Mouse (Mus musculus) MEL (cell line): ENCODE results near the gene Snx7. TPM values are rescaled to one million over a fixed set of nuclear protein-coding genes. Genes with fewer than 3 reads are reported as not detected.

ENCODE experiments used
- DNase-seq: peaks from one replicate; pipeline ENCODE4 v3.0.0; 2011; ENCODE audit warnings: low read depth, low spot score
- H3K27ac ChIP-seq: 2 replicates; pipeline ENCODE4 v1.5.1; 2012; ENCODE audit warnings: low read depth, mild to moderate bottlenecking, control low read depth, low read length, moderate library complexity; ENCODE audit not compliant: control insufficient read depth
- H3K27me3 ChIP-seq, 2 experiments: fragments of 150-350 bp in 1 of 2; sonication (generic) in 1 of 2; 2 replicates each; pipeline ENCODE4 v1.6.1; 2012; ENCODE audit warnings: low read length in 2 of 2, mild to moderate bottlenecking in 2 of 2, improper control_type of control experiment in 1 of 2, moderate library complexity in 1 of 2; ENCODE audit not compliant: insufficient read depth in 2 of 2, control insufficient read depth in 1 of 2
- H3K36me3 ChIP-seq, 2 experiments: 2 replicates each; pipeline ENCODE4 v1.6.1; 2012 to 2014; ENCODE audit warnings: low read length in 2 of 2, improper control_type of control experiment in 1 of 2, inconsistent platforms in 1 of 2, mild to moderate bottlenecking in 1 of 2; ENCODE audit not compliant: insufficient read depth in 2 of 2, control insufficient read depth in 1 of 2
- H3K4me1 ChIP-seq, 2 experiments: fragments of 150-350 bp in 1 of 2; sonication (generic) in 1 of 2; 2 replicates each; pipeline ENCODE4 v1.6.1; 2012; ENCODE audit warnings: low read length in 2 of 2, improper control_type of control experiment in 1 of 2, mild to moderate bottlenecking in 1 of 2; ENCODE audit not compliant: insufficient read depth in 2 of 2, control insufficient read depth in 1 of 2
- H3K4me3 ChIP-seq, 2 experiments: fragments of 150-350 bp in 1 of 2; sonication (generic) in 1 of 2; 2 replicates each; pipeline ENCODE4 v1.5.1; 2012; ENCODE audit warnings: low read depth in 2 of 2, low read length in 2 of 2, mild to moderate bottlenecking in 2 of 2, moderate library complexity in 2 of 2, control low read depth in 1 of 2, improper control_type of control experiment in 1 of 2; ENCODE audit not compliant: control insufficient read depth in 1 of 2, insufficient read depth in 1 of 2
- H3K79me2 ChIP-seq: 2 replicates; pipeline ENCODE4 v1.6.1; 2012; ENCODE audit warnings: mild to moderate bottlenecking, low read length, moderate library complexity; ENCODE audit not compliant: control insufficient read depth, poor library complexity, insufficient read depth
- H3K9ac ChIP-seq: 2 replicates; pipeline ENCODE4 v1.6.1; 2012; ENCODE audit warnings: low read depth, mild to moderate bottlenecking, control low read depth, low read length, moderate library complexity; ENCODE audit not compliant: control insufficient read depth, poor library complexity, severe bottlenecking
- H3K9me3 ChIP-seq: fragments of 150-350 bp; sonication (generic); replicated peaks from 2 replicates; pipeline ENCODE4 v1.6.1; 2012; ENCODE audit warnings: mild to moderate bottlenecking, low read length, improper control_type of control experiment, moderate library complexity; ENCODE audit not compliant: insufficient read depth
- BHLHE40 ChIP-seq: IDR thresholded peaks from 2 replicates; pipeline ENCODE4 v1.6.1; 2012; ENCODE audit warnings: low read depth, mild to moderate bottlenecking, inconsistent platforms, low read length, improper control_type of control experiment, borderline replicate concordance
- CHD2 ChIP-seq: IDR thresholded peaks from 2 replicates; pipeline ENCODE4 v1.6.1; 2011; ENCODE audit warnings: low read length, improper control_type of control experiment
- CTCF ChIP-seq, 3 experiments: IDR thresholded peaks in 2 of 3; conservative IDR thresholded peaks in 1 of 3; 2 replicates each; pipeline ENCODE4 v1.5.1; 2011 to 2012; ENCODE audit warnings: low read length in 3 of 3, low read depth in 2 of 3, mild to moderate bottlenecking in 2 of 3, improper control_type of control experiment in 1 of 3, inconsistent platforms in 1 of 3, mixed read lengths in 1 of 3, moderate library complexity in 1 of 3; ENCODE audit not compliant: control insufficient read depth in 1 of 3, insufficient read depth in 1 of 3, poor library complexity in 1 of 3, severe bottlenecking in 1 of 3
- E2F4 ChIP-seq: IDR thresholded peaks from 2 replicates; pipeline ENCODE4 v1.6.1; 2011; ENCODE audit warnings: low read depth, low read length, improper control_type of control experiment, borderline replicate concordance
- EP300 ChIP-seq, 2 experiments: IDR thresholded peaks; 2 replicates each; pipeline ENCODE4 v1.6.1; 2011; ENCODE audit warnings: improper control_type of control experiment in 2 of 2, low read length in 2 of 2, low read depth in 1 of 2, mild to moderate bottlenecking in 1 of 2
- ETS1 ChIP-seq: IDR thresholded peaks from 2 replicates; pipeline ENCODE4 v1.6.1; 2012; ENCODE audit warnings: low read depth, mild to moderate bottlenecking, inconsistent platforms, low read length, improper control_type of control experiment, moderate library complexity
- HCFC1 ChIP-seq: IDR thresholded peaks from 2 replicates; pipeline ENCODE4 v1.6.1; 2012; ENCODE audit warnings: low read depth, mild to moderate bottlenecking, inconsistent platforms, low read length, improper control_type of control experiment, moderate library complexity
- JUND ChIP-seq: IDR thresholded peaks from 2 replicates; pipeline ENCODE4 v1.6.1; 2011; ENCODE audit warnings: low read depth, mild to moderate bottlenecking, improper control_type of control experiment, low read length
- KAT2A ChIP-seq: conservative IDR thresholded peaks from 2 replicates; pipeline ENCODE4 v1.6.1; 2012; ENCODE audit warnings: low read depth, low read length, improper control_type of control experiment, inconsistent platforms
- MAFK ChIP-seq: IDR thresholded peaks from 2 replicates; pipeline ENCODE4 v1.6.1; 2011; ENCODE audit warnings: low read depth, mild to moderate bottlenecking, low read length, improper control_type of control experiment, borderline replicate concordance
- MAZ ChIP-seq: IDR thresholded peaks from 2 replicates; pipeline ENCODE4 v1.6.1; 2012; ENCODE audit warnings: low read depth, mild to moderate bottlenecking, inconsistent platforms, low read length, improper control_type of control experiment
- MEF2A ChIP-seq: IDR thresholded peaks from 2 replicates; pipeline ENCODE4 v1.6.1; 2014; ENCODE audit warnings: low read depth, mild to moderate bottlenecking, inconsistent platforms, low read length, improper control_type of control experiment; ENCODE audit not compliant: poor library complexity, insufficient replicate concordance, severe bottlenecking; ENCODE audit errors: extremely low read depth
- MYB ChIP-seq: IDR thresholded peaks from 2 replicates; pipeline ENCODE4 v1.6.1; 2011; ENCODE audit warnings: mild to moderate bottlenecking, low read depth, low read length, improper control_type of control experiment
- MYC ChIP-seq: IDR thresholded peaks from 2 replicates; pipeline ENCODE4 v1.6.1; 2011; ENCODE audit warnings: low read depth, mild to moderate bottlenecking, low read length, improper control_type of control experiment, moderate library complexity
- NRF1 ChIP-seq: IDR thresholded peaks from 2 replicates; pipeline ENCODE4 v1.6.1; 2014; ENCODE audit warnings: low read depth, mild to moderate bottlenecking, inconsistent platforms, low read length, improper control_type of control experiment, moderate library complexity; ENCODE audit not compliant: poor library complexity, insufficient read depth, severe bottlenecking
- POLR2A ChIP-seq, 2 experiments: IDR thresholded peaks; 2 replicates each; pipeline ENCODE4 v1.6.1; 2011 to 2012; ENCODE audit warnings: low read length in 2 of 2, mild to moderate bottlenecking in 2 of 2, control low read depth in 1 of 2, improper control_type of control experiment in 1 of 2, low read depth in 1 of 2, moderate library complexity in 1 of 2; ENCODE audit not compliant: control insufficient read depth in 1 of 2, insufficient read depth in 1 of 2, poor library complexity in 1 of 2
- POLR2AphosphoS2 ChIP-seq: IDR thresholded peaks from 2 replicates; pipeline ENCODE4 v1.6.1; 2011; ENCODE audit warnings: low read length, improper control_type of control experiment
- POLR2AphosphoS5 ChIP-seq: IDR thresholded peaks from 2 replicates; pipeline ENCODE4 v1.6.1; 2012; ENCODE audit warnings: low read depth, borderline replicate concordance, mild to moderate bottlenecking, inconsistent platforms, low read length, moderate library complexity, mixed read lengths
- RAD21 ChIP-seq: IDR thresholded peaks from 2 replicates; pipeline ENCODE4 v1.6.1; 2011; ENCODE audit warnings: mild to moderate bottlenecking, low read depth, low read length, improper control_type of control experiment
- SIN3A ChIP-seq: IDR thresholded peaks from 2 replicates; pipeline ENCODE4 v1.6.1; 2012; ENCODE audit warnings: low read length, improper control_type of control experiment, inconsistent platforms
- SMC3 ChIP-seq: IDR thresholded peaks from 2 replicates; pipeline ENCODE4 v1.6.1; 2011; ENCODE audit warnings: low read depth, low read length, improper control_type of control experiment
- TAL1 ChIP-seq: IDR thresholded peaks from 2 replicates; pipeline ENCODE4 v1.6.1; 2012; ENCODE audit warnings: mild to moderate bottlenecking, inconsistent platforms, low read length, moderate library complexity, mixed read lengths
- TBP ChIP-seq: IDR thresholded peaks from 2 replicates; pipeline ENCODE4 v1.8.0; 2011; ENCODE audit warnings: low read depth, low read length, improper control_type of control experiment
- TCF12 ChIP-seq: IDR thresholded peaks from 2 replicates; pipeline ENCODE4 v1.6.1; 2014; ENCODE audit warnings: low read depth, mild to moderate bottlenecking, inconsistent platforms, low read length, improper control_type of control experiment, moderate library complexity
- ZC3H11A ChIP-seq: IDR thresholded peaks from 2 replicates; pipeline ENCODE4 v1.6.1; 2012; ENCODE audit warnings: low read depth, mild to moderate bottlenecking, inconsistent platforms, low read length, improper control_type of control experiment
- ZNF384 ChIP-seq: IDR thresholded peaks from 2 replicates; pipeline ENCODE4 v1.6.1; 2012; ENCODE audit warnings: low read depth, mild to moderate bottlenecking, inconsistent platforms, low read length, improper control_type of control experiment
- polyA plus RNA-seq, 2 experiments: library from polyadenylated mRNA; stranded (reverse) in 1 of 2; unstranded in 1 of 2; fragments of >175 nt in 1 of 2; fragments of >200 nt in 1 of 2; gene quantifications; 2 replicates each; pipeline versions ENCODE4 v1.2.1 to v1.2.4; 2012; ENCODE audit warnings: low replicate concordance in 2 of 2, low read depth in 1 of 2; ENCODE audit not compliant: insufficient read length in 2 of 2, insufficient read depth in 1 of 2, missing spikeins in 1 of 2
- total RNA-seq: library from RNA; depleted of rRNA; stranded (reverse); fragments of 300-350 nt; gene quantifications from 2 replicates; pipeline ENCODE4 v1.2.3, GENCODE M21; 2012

The Snx7 gene
- total and polyA plus RNA-seq, 3 experiments, result not detected

GRCm38 (mm10) chr3:117794501-117794900 is 74.2 kb downstream of the Snx7 start:
- Histone ChIP-seq H3K27ac (no peak overlapping the region), H3K27me3 (no peaks in the 10 kb centered on the region), H3K79me2 (no peaks in the 10 kb centered on the region), H3K36me3 (no peaks in the 10 kb centered on the region), H3K4me3 (no peak overlapping the region), H3K9ac (no peak overlapping the region), H3K4me1 (no peaks in the 10 kb centered on the region), H3K9me3 (no peaks in the 10 kb centered on the region)
- DNase-seq, result no peak
- no peak for TF ChIP-seq KAT2A
- TF ChIP-seq CTCF (IDR thresholded peaks at IDR 0.05 in 2 of 3, conservative IDR thresholded peaks at IDR 0.05 in 1 of 3; ENCODE audit: control insufficient read depth in 1 of 3, insufficient read depth in 1 of 3, low read depth in 2 of 3, low read length in 3 of 3, poor library complexity in 1 of 3, severe bottlenecking in 1 of 3), result no peak
- no peak for TF ChIP-seq MAFK
- TF ChIP-seq ETS1, result no peak
- no peak for TF ChIP-seq MYB
- no peak for TF ChIP-seq BHLHE40
- TF ChIP-seq TCF12, result no peak
- TF ChIP-seq RAD21, result no peak
- TF ChIP-seq ZNF384, result no peak
- TF ChIP-seq, all 39 proteins: peak for 0

- H3K36me3 ChIP-seq, result no peaks in the 10 kb centered on the region
- TF ChIP-seq TCF12 (no peak), HCFC1 (no peak), CHD2 (no peak), E2F4 (no peak), ZNF384 (no peak), TAL1 (no peak), MYC (no peak), NRF1 (no peak), MEF2A (no peak), SMC3 (no peak), JUND (no peak), EP300 (IDR thresholded peaks at IDR 0.05; ENCODE audit: low read depth in 1 of 2, low read length in 2 of 2) (no peak), TBP (no peak), POLR2AphosphoS5 (no peak), POLR2AphosphoS2 (no peak), ZC3H11A (no peak), POLR2A (IDR thresholded peaks at IDR 0.05; ENCODE audit: control insufficient read depth in 1 of 2, insufficient read depth in 1 of 2, low read depth in 1 of 2, low read length in 2 of 2, poor library complexity in 1 of 2) (no peak), SIN3A (no peak), CTCF (IDR thresholded peaks at IDR 0.05 in 2 of 3, conservative IDR thresholded peaks at IDR 0.05 in 1 of 3; ENCODE audit: control insufficient read depth in 1 of 3, insufficient read depth in 1 of 3, low read depth in 2 of 3, low read length in 3 of 3, poor library complexity in 1 of 3, severe bottlenecking in 1 of 3) (no peak), MAZ (no peak)
- H3K9ac ChIP-seq, result no peak overlapping the region
- H3K9me3 ChIP-seq, result no peaks in the 10 kb centered on the region
- no peaks in the 10 kb centered on the region for H3K4me1 ChIP-seq
- H3K27me3 ChIP-seq, result no peaks in the 10 kb centered on the region
- no peaks in the 10 kb centered on the region for H3K79me2 ChIP-seq
- H3K27ac ChIP-seq, result no peak overlapping the region
- no peak overlapping the region for H3K4me3 ChIP-seq
- no peak for DNase-seq
Observed at GRCm38 (mm10) chr3:117791951-117792350, 76.8 kb downstream of the Snx7 start.
